Comparison of ENCODE assay signal across 25 mouse cellular contexts in genomic region chr16:5792216-5792615, GRCm38 (mm10).
DNase-seq lines count a peak whose midpoint lies in the region; ATAC-seq and TF ChIP-seq lines count a peak whose summit lies in the region.
"Had no signal": no experiment of that assay in that cellular context is flagged by ENCODE, and none has a peak within 500 bp of the region (broad histone marks: within the 10 kb centered on the region; RNA-seq: fewer than 3 reads in every experiment).

No protein-coding gene starts in this region.

- H3K27me3 ChIP-seq in kidney, postnatal 0 days (ENCODE audit: insufficient read depth, low read length), result no peaks in the 10 kb centered on the region
- H3K27me3 ChIP-seq in kidney, embryonic 16.5 days (ENCODE audit: insufficient read depth, low read length), result no peaks in the 10 kb centered on the region
- no peaks in the 10 kb centered on the region for H3K27me3 ChIP-seq in limb, embryonic 10.5 days (ENCODE audit: low read depth, poor library complexity, severe bottlenecking)
- no peaks in the 10 kb centered on the region for H3K27me3 ChIP-seq in midbrain, embryonic 14.5 days (ENCODE audit: control insufficient read depth, insufficient read depth, low read length)
- H3K27me3 ChIP-seq: heart, embryonic 13.5 days; hindbrain, embryonic 12.5 days; liver, embryonic 12.5 days; midbrain, embryonic 13.5 days had no signal

- H3K36me3 ChIP-seq in kidney, postnatal 0 days (ENCODE audit: insufficient read depth, low read length), result no peaks in the 10 kb centered on the region
- H3K36me3 ChIP-seq in kidney, embryonic 16.5 days (ENCODE audit: insufficient read depth, low read length), result no peaks in the 10 kb centered on the region
- H3K36me3 ChIP-seq in limb, embryonic 10.5 days, result no peaks in the 10 kb centered on the region
- no peaks in the 10 kb centered on the region for H3K36me3 ChIP-seq in midbrain, embryonic 14.5 days (ENCODE audit: control insufficient read depth, insufficient read depth, low read length)
- H3K36me3 ChIP-seq: heart, embryonic 13.5 days; hindbrain, embryonic 12.5 days; liver, embryonic 12.5 days; midbrain, embryonic 13.5 days had no signal

- DNase-seq in kidney, postnatal 0 days (ENCODE audit: low spot score), result peak; percentile 32
- DNase-seq in R1 (ENCODE audit: low read depth, low spot score) (peak; percentile 8), liver (no peak)
- peak; percentile 11 for DNase-seq in embryo, embryonic 11.5 days (ENCODE audit: low read depth, low spot score)
- peak; percentile 35 for DNase-seq in limb, embryonic 10.5 days (ENCODE audit: low spot score)
- no peak for DNase-seq in midbrain, embryonic 14.5 days
- DNase-seq in urinary bladder, postnatal 25 days (ENCODE audit: low spot score), result no peak
- DNase-seq: adrenal gland, postnatal 25 days; cerebellum, adult 9-10 months; gastrocnemius, postnatal 14 days; heart, adult 18-20 months; heart, postnatal 14 days; kidney, adult 2 months; layer of hippocampus, adult 9-11 months; lung, adult 2 months; right cerebral cortex, postnatal 14 days; thymus, postnatal 25 days had no signal

- H3K9me3 ChIP-seq in kidney, postnatal 0 days (replicated peaks; ENCODE audit: low read length), result no peaks in the 10 kb centered on the region
- H3K9me3 ChIP-seq in kidney, embryonic 16.5 days (ENCODE audit: low read length), result no peaks in the 10 kb centered on the region
- H3K9me3 ChIP-seq in limb, embryonic 10.5 days (replicated peaks), result no peaks in the 10 kb centered on the region
- no peaks in the 10 kb centered on the region for H3K9me3 ChIP-seq in midbrain, embryonic 14.5 days (ENCODE audit: control insufficient read depth, low read length)
- H3K9me3 ChIP-seq: heart, embryonic 13.5 days; hindbrain, embryonic 12.5 days; liver, embryonic 12.5 days; midbrain, embryonic 13.5 days had no signal

- no peak overlapping the region for H3K9ac ChIP-seq in kidney, postnatal 0 days (ENCODE audit: low read depth, low read length)
- no peak overlapping the region for H3K9ac ChIP-seq in kidney, embryonic 16.5 days (replicated peaks; ENCODE audit: low read length)
- H3K9ac ChIP-seq in midbrain, embryonic 14.5 days (replicated peaks; ENCODE audit: low read length), result no peak overlapping the region
- H3K9ac ChIP-seq: heart, embryonic 13.5 days; hindbrain, embryonic 12.5 days; liver, embryonic 12.5 days; midbrain, embryonic 13.5 days had no signal

- no peak overlapping the region for H3K4me2 ChIP-seq in kidney, postnatal 0 days (ENCODE audit: low read length)
- H3K4me2 ChIP-seq in kidney, embryonic 16.5 days (replicated peaks; ENCODE audit: low read depth, low read length), result no peak overlapping the region
- H3K4me2 ChIP-seq in midbrain, embryonic 14.5 days (ENCODE audit: low read length), result no peak overlapping the region
- H3K4me2 ChIP-seq: heart, embryonic 13.5 days; hindbrain, embryonic 12.5 days; liver, embryonic 12.5 days; midbrain, embryonic 13.5 days had no signal

- 29% methylated on average over 1 of the region's 1 CpGs for WGBS in kidney, postnatal 0 days
- WGBS in kidney, embryonic 16.5 days, result 34% methylated on average over 1 of the region's 1 CpGs
- 55% methylated on average over 1 of the region's 1 CpGs for WGBS in limb, embryonic 10.5 days
- WGBS in midbrain, embryonic 14.5 days, result 50% methylated on average over 1 of the region's 1 CpGs

- H3K4me3 ChIP-seq in kidney, postnatal 0 days (replicated peaks; ENCODE audit: low read depth, low read length), result no peak overlapping the region
- H3K4me3 ChIP-seq in kidney, embryonic 16.5 days (ENCODE audit: low read length), result no peak overlapping the region
- no peak overlapping the region for H3K4me3 ChIP-seq in limb, embryonic 10.5 days
- no peak overlapping the region for H3K4me3 ChIP-seq in midbrain, embryonic 14.5 days (replicated peaks; ENCODE audit: low read depth, low read length)
- H3K4me3 ChIP-seq: heart, embryonic 13.5 days; hindbrain, embryonic 12.5 days; left cerebral cortex, adult 2 months; liver, embryonic 12.5 days; midbrain, embryonic 13.5 days had no signal

- H3K4me1 ChIP-seq in kidney, postnatal 0 days (replicated peaks; ENCODE audit: insufficient read depth, low read length), result no peaks in the 10 kb centered on the region
- no peaks in the 10 kb centered on the region for H3K4me1 ChIP-seq in kidney, embryonic 16.5 days (ENCODE audit: insufficient read depth, low read length)
- no peaks in the 10 kb centered on the region for H3K4me1 ChIP-seq in limb, embryonic 10.5 days
- H3K4me1 ChIP-seq in midbrain, embryonic 14.5 days (ENCODE audit: control insufficient read depth, insufficient read depth, low read length), result no peaks in the 10 kb centered on the region
- H3K4me1 ChIP-seq: heart, embryonic 13.5 days; hindbrain, embryonic 12.5 days; liver, embryonic 12.5 days; midbrain, embryonic 13.5 days had no signal

- H3K27ac ChIP-seq in kidney, postnatal 0 days, result no peak overlapping the region
- H3K27ac ChIP-seq in kidney, embryonic 16.5 days (ENCODE audit: low read length), result no peak overlapping the region
- no peak overlapping the region for H3K27ac ChIP-seq in limb, embryonic 10.5 days
- H3K27ac ChIP-seq in midbrain, embryonic 14.5 days (replicated peaks; ENCODE audit: low read depth, low read length), result no peak overlapping the region
- H3K27ac ChIP-seq: heart, embryonic 13.5 days; hindbrain, embryonic 12.5 days; left cerebral cortex, adult 2 months; liver, embryonic 12.5 days; midbrain, embryonic 13.5 days had no signal

- no peak for ATAC-seq in kidney, postnatal 0 days (replicated peaks; ENCODE audit: low FRiP score, low read depth)
- no peak for ATAC-seq in kidney, embryonic 16.5 days (ENCODE audit: low FRiP score, low TSS enrichment)
- no peak for ATAC-seq in midbrain, embryonic 14.5 days (ENCODE audit: low FRiP score, low TSS enrichment)
- ATAC-seq: CD4-positive, CD25-positive, alpha-beta regulatory T cell, adult 4 months; forebrain, embryonic 16.5 days; liver, embryonic 12.5 days; midbrain, embryonic 13.5 days had no signal

- TF ChIP-seq CTCF in kidney, postnatal 0 days (IDR thresholded peaks at IDR 0.05; ENCODE audit: low read depth), result no peak

Comparison
In these comparisons a context has a peak if more than half of its experiments do, and no peak if none do; other contexts are left out.
1. DNase-seq: peak in kidney, postnatal 0 days (single experiment), R1 (single experiment), embryo, embryonic 11.5 days (single experiment) and limb, embryonic 10.5 days (single experiment); none in midbrain, embryonic 14.5 days (single experiment), liver (single experiment) and urinary bladder, postnatal 25 days (single experiment).